Mouse (Mus musculus): ENCODE data around the gene Papola. TPM values are rescaled to one million over a fixed set of nuclear protein-coding genes. Genes with fewer than 3 reads are reported as not detected.
A peak's percentile ranks its signal among the peaks of the same experiment; 100 is the strongest.

Gene Papola
- polyA plus RNA-seq, 1 experiment from 2014 or later, result 167 TPM

DNA sequence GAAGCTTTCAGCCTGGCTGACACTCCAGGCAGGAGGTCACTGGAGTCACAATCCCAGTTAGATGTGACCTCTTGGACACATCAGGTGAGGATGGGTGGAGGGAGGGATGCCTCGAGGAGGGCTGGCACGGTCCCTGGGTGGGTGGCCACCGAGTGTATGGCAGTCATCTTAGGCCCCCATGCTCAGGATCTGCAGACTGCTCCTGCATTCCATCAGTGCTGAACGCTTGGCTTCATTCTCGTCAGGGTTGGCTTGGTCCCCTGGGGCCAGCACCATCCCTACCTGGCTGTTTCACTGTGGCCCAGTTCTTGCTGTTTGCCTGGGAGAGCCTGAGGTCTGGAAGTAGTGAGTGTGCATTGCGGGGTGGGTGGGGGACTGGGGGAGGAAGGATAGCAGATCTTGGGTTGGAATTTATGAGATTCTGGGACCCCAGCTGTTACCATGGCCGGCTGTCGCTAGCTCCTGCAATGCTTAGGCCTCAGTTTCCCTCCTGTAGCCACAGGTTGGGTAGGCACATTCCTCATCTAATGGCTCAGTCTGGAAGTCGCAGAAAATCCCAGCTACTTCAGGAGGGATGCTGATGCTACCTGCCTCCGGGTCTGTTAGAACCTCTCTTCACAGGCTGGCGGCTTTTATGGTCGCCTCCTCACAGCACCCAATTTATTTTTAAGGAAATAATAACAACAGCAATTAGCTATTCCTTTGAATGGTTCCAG, 99.5 kb downstream of the Papola start:
- WGBS, result 81% methylated on average over 12 of the region's 12 CpGs
- Histone ChIP-seq H3K9me3 (replicated peaks; ENCODE audit: control insufficient read depth, low read length) (no peaks in the 10 kb centered on the region), H3K27ac (ENCODE audit: low read length) (no peak overlapping the region), H3K27me3 (ENCODE audit: control insufficient read depth, insufficient read depth, low read length) (no peaks in the 10 kb centered on the region), H3K4me1 (ENCODE audit: control insufficient read depth, insufficient read depth, low read length) (no peaks in the 10 kb centered on the region), H3K4me3 (replicated peaks; ENCODE audit: low read length) (no peak overlapping the region), H3K4me2 (ENCODE audit: low read depth, low read length) (no peak overlapping the region), H3K9ac (ENCODE audit: low read length) (no peak overlapping the region), H3K36me3 (ENCODE audit: control insufficient read depth, insufficient read depth, low read length) (no peaks in the 10 kb centered on the region)
- peak; percentile 53; the same call in 1 of the 2 replicates for ATAC-seq (ENCODE audit: insufficient read depth, low FRiP score)

DNA sequence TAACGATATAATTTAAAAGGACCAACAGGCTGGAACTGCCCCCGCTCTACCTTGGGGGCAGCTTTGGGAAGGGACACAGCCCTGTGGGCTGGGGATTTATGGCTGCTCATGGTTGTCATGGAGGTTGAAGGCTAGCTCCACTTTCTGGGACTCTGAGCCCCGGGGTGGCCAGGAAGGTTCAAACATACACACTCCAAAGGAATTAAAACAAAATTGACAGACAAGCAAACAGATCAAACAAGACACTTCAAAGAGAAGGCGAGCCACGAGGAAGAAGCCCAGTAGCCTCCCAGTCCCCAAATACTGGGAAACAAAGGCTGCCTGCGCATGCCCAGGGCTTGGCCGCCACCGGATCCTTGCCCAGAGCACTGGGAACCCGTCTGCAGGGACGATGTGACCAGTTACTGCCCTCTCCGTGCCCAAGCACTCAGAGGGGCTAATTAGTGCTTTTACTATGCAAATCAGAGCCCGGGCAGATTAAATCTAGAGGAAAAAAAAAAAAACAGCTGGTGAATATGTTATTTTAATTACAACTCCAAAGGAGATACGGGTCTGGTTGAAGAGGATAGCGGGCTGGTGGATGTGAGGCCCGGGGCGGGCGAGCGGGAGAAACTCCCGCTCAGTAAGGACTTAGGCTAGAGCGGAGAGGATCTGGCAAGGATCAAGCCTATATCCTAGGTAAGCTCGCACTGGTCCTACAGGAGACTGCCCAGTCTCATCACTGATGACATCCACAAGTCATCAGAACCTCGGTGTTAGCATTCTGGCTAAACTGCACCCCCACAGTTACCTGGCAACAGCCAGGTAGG, 100.2 kb downstream of the Papola start:
- H3K27me3 ChIP-seq (ENCODE audit: control insufficient read depth, insufficient read depth, low read length), result no peaks in the 10 kb centered on the region
- H3K9me3 ChIP-seq (replicated peaks; ENCODE audit: control insufficient read depth, low read length), result no peaks in the 10 kb centered on the region
- H3K36me3 ChIP-seq (ENCODE audit: control insufficient read depth, insufficient read depth, low read length), result no peaks in the 10 kb centered on the region
- no peak overlapping the region for H3K4me3 ChIP-seq (replicated peaks; ENCODE audit: low read length)
- WGBS, result 40% methylated on average over 22 of the region's 22 CpGs
- ATAC-seq (ENCODE audit: insufficient read depth, low FRiP score), result no peak
- H3K9ac ChIP-seq (ENCODE audit: low read length), result no peak overlapping the region
- H3K27ac ChIP-seq (ENCODE audit: low read length), result no peak overlapping the region
- H3K4me2 ChIP-seq (ENCODE audit: low read depth, low read length), result no peak overlapping the region
- H3K4me1 ChIP-seq (ENCODE audit: control insufficient read depth, insufficient read depth, low read length), result no peaks in the 10 kb centered on the region

Small RNA genes within 50 kb of the gene (microRNA-seq; reads per million reads assigned to microRNA genes)
- 0.66 reads per million for gene Gm22120

Other genes starting within 250 kb of the Papola start
- 5.3 and 7.3 TPM in 2 replicates for gene Bdkrb2, start 221.5 kb upstream of the Papola start, polyA plus RNA-seq (2015; fragmentation: Nextera tagmentation; extraction: Ambion mirVana)
- 0.69 and 1.0 TPM in 2 replicates for gene Bdkrb1, start 181.6 kb upstream of the Papola start, polyA plus RNA-seq (2015; fragmentation: Nextera tagmentation; extraction: Ambion mirVana)
- gene Gskip, start 99.9 kb upstream of the Papola start, polyA plus RNA-seq (2015; fragmentation: Nextera tagmentation; extraction: Ambion mirVana), result 25.9 and 30.5 TPM in 2 replicates
- 11.1 TPM in 2 replicates for gene Atg2b, start 99.5 kb upstream of the Papola start, polyA plus RNA-seq (2015; fragmentation: Nextera tagmentation; extraction: Ambion mirVana)
- 0.32 and 0.49 TPM in 2 replicates for gene Ak7, start 78.7 kb upstream of the Papola start, polyA plus RNA-seq (2015; fragmentation: Nextera tagmentation; extraction: Ambion mirVana)
- 54.6 and 58.3 TPM in 2 replicates for gene Vrk1, start 225.5 kb downstream of the Papola start, polyA plus RNA-seq (2015; fragmentation: Nextera tagmentation; extraction: Ambion mirVana)

All from stomach, embryonic 16.5 days (tissue).